Mouse (Mus musculus): ENCODE results near the gene Tmem233. TPM values are rescaled to one million over a fixed set of nuclear protein-coding genes. Genes with fewer than 3 reads are reported as not detected.

The Tmem233 gene
- total and polyA plus RNA-seq, 2 experiments: not detected

- H3K27me3 ChIP-seq (ENCODE audit: control insufficient read depth, insufficient read depth, low read length): no peaks in the 10 kb centered on the region
- 72% methylated on average over 14 of the region's 14 CpGs for WGBS
- H3K79me2 ChIP-seq (ENCODE audit: control insufficient read depth, insufficient read depth, low read length): peaks cover 6% of the 10 kb centered on the region; the same call in 1 of the 2 replicates
- peaks cover 13% of the 10 kb centered on the region for H3K4me1 ChIP-seq (ENCODE audit: control insufficient read depth, insufficient read depth, low read length)
- TF ChIP-seq POLR2A (IDR thresholded peaks at IDR 0.05; ENCODE audit: extremely low read depth, insufficient read depth, low read length) (no peak), CTCF (IDR thresholded peaks at IDR 0.05; ENCODE audit: low read depth, low read length) (no peak)
- no peak overlapping the region for H3K9ac ChIP-seq (ENCODE audit: low read depth, low read length)
- no peak overlapping the region for H3K27ac ChIP-seq (replicated peaks; ENCODE audit: insufficient read depth, low read depth, low read length)
- no peaks in the 10 kb centered on the region for H3K36me3 ChIP-seq (ENCODE audit: control insufficient read depth, insufficient read depth, low read length)
- H3K4me3 ChIP-seq (ENCODE audit: insufficient read depth, low read depth, low read length): no peak overlapping the region
- DNase-seq (ENCODE audit: extremely low read depth, low read depth, low spot score): no peak
Observed at GRCm38 (mm10) chr5:116026561-116026960, 56.5 kb downstream of the Tmem233 start.

GRCm38 (mm10) chr5:116026107-116026506, 56.9 kb downstream of the Tmem233 start:
- Histone ChIP-seq H3K4me1 (ENCODE audit: control insufficient read depth, insufficient read depth, low read length) (peaks cover 17% of the 10 kb centered on the region), H3K27me3 (ENCODE audit: control insufficient read depth, insufficient read depth, low read length) (no peaks in the 10 kb centered on the region), H3K36me3 (ENCODE audit: control insufficient read depth, insufficient read depth, low read length) (peaks cover 1% of the 10 kb centered on the region; the same call in 1 of the 2 replicates), H3K9ac (ENCODE audit: low read depth, low read length) (no peak overlapping the region), H3K79me2 (ENCODE audit: control insufficient read depth, insufficient read depth, low read length) (peaks cover 8% of the 10 kb centered on the region; the same call in 1 of the 2 replicates), H3K4me3 (ENCODE audit: insufficient read depth, low read depth, low read length) (no peak overlapping the region), H3K27ac (replicated peaks; ENCODE audit: insufficient read depth, low read depth, low read length) (no peak overlapping the region)
- no peak for TF ChIP-seq POLR2A (IDR thresholded peaks at IDR 0.05; ENCODE audit: extremely low read depth, insufficient read depth, low read length)
- 90% methylated on average over 5 of the region's 5 CpGs for WGBS
- no peak for DNase-seq (ENCODE audit: extremely low read depth, low read depth, low spot score)

GRCm38 (mm10) chr5:116024327-116024739, 58.7 kb downstream of the Tmem233 start, which contains the start of gene Prkab1:
Gene Prkab1, minus strand, starts transcription at chr5:116024508.
- TF ChIP-seq CTCF (IDR thresholded peaks at IDR 0.05; ENCODE audit: low read depth, low read length) (peak; percentile 66), POLR2A (IDR thresholded peaks at IDR 0.05; ENCODE audit: extremely low read depth, insufficient read depth, low read length) (peak; percentile 65)
- peaks cover 8% of the 10 kb centered on the region; the same call in 1 of the 2 replicates for H3K36me3 ChIP-seq (ENCODE audit: control insufficient read depth, insufficient read depth, low read length)
- under 1% methylated on average over 46 of the region's 46 CpGs for WGBS
- peak within 1 kb of the TSS; percentile 78 for H3K27ac ChIP-seq (replicated peaks; ENCODE audit: insufficient read depth, low read depth, low read length)
- H3K4me1 ChIP-seq (ENCODE audit: control insufficient read depth, insufficient read depth, low read length): peaks cover 32% of the 10 kb centered on the region
- H3K4me3 ChIP-seq (ENCODE audit: insufficient read depth, low read depth, low read length): peak within 1 kb of the TSS; percentile 82
- peak within 1 kb of the TSS; percentile 85 for H3K9ac ChIP-seq (ENCODE audit: low read depth, low read length)
- DNase-seq (ENCODE audit: extremely low read depth, low read depth, low spot score): peak; percentile 91
- peaks cover 8% of the 10 kb centered on the region; the same call in 1 of the 2 replicates for H3K79me2 ChIP-seq (ENCODE audit: control insufficient read depth, insufficient read depth, low read length)
- no peaks in the 10 kb centered on the region for H3K27me3 ChIP-seq (ENCODE audit: control insufficient read depth, insufficient read depth, low read length)

- peaks cover 37% of the 10 kb centered on the region for H3K4me1 ChIP-seq (ENCODE audit: control insufficient read depth, insufficient read depth, low read length)
Observed at GRCm38 (mm10) chr5:116023821-116024284, 59.2 kb downstream of the Tmem233 start.

GRCm38 (mm10) chr5:116023251-116023661, 59.8 kb downstream of the Tmem233 start:
- peak; percentile 95 for DNase-seq (ENCODE audit: extremely low read depth, low read depth, low spot score)
- H3K4me1 ChIP-seq (ENCODE audit: control insufficient read depth, insufficient read depth, low read length): peaks cover 37% of the 10 kb centered on the region

More at GRCm38 (mm10) chr5:116023821-116024284, 59.2 kb downstream of the Tmem233 start:
- Histone ChIP-seq H3K27ac (replicated peaks; ENCODE audit: insufficient read depth, low read depth, low read length) (peak overlapping the region; percentile 78), H3K36me3 (ENCODE audit: control insufficient read depth, insufficient read depth, low read length) (peaks cover 8% of the 10 kb centered on the region; the same call in 1 of the 2 replicates), H3K9ac (ENCODE audit: low read depth, low read length) (peak overlapping the region; percentile 85), H3K4me3 (ENCODE audit: insufficient read depth, low read depth, low read length) (peak overlapping the region; percentile 82), H3K27me3 (ENCODE audit: control insufficient read depth, insufficient read depth, low read length) (no peaks in the 10 kb centered on the region), H3K79me2 (ENCODE audit: control insufficient read depth, insufficient read depth, low read length) (peaks cover 8% of the 10 kb centered on the region; the same call in 1 of the 2 replicates)
- DNase-seq (ENCODE audit: extremely low read depth, low read depth, low spot score): no peak
- under 1% methylated on average over 28 of the region's 28 CpGs for WGBS
- TF ChIP-seq CTCF (IDR thresholded peaks at IDR 0.05; ENCODE audit: low read depth, low read length): no peak
- no peak for TF ChIP-seq POLR2A (IDR thresholded peaks at IDR 0.05; ENCODE audit: extremely low read depth, insufficient read depth, low read length)

DNA sequence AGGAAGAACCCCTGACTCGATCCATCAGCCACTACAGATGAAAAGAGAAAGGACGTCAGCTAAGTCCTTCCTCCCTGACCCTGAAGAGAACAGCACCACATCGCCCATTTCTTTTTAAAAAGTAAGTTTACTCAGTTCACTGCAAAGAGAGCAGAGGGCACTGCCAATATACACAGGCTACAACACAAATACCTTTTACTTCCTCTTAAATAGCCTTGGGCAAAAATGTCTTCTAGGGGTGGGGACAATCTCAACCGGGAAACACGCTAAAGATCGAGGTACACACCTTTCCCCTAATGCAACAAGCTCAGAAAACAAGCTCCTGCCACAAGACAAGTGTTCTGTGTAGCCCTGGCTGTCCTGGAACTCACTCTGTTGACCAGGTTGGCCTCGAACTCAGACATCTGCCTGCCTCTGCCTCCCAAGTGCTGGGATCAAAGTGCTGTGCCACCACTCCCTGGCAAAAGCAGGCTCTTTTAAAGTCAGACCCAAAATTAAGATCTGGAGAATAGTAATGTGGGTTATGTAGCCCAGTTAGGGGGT, 60.3 kb downstream of the Tmem233 start:
- WGBS: 18% methylated on average over 7 of the region's 7 CpGs
- Histone ChIP-seq H3K27ac (replicated peaks; ENCODE audit: insufficient read depth, low read depth, low read length) (peak overlapping the region; percentile 78), H3K36me3 (ENCODE audit: control insufficient read depth, insufficient read depth, low read length) (peaks cover 10% of the 10 kb centered on the region), H3K4me1 (ENCODE audit: control insufficient read depth, insufficient read depth, low read length) (peaks cover 37% of the 10 kb centered on the region), H3K4me3 (ENCODE audit: insufficient read depth, low read depth, low read length) (peak overlapping the region; percentile 82; the same call in 1 of the 2 replicates), H3K27me3 (ENCODE audit: control insufficient read depth, insufficient read depth, low read length) (no peaks in the 10 kb centered on the region), H3K79me2 (ENCODE audit: control insufficient read depth, insufficient read depth, low read length) (peaks cover 8% of the 10 kb centered on the region; the same call in 1 of the 2 replicates), H3K9ac (ENCODE audit: low read depth, low read length) (peak overlapping the region; percentile 58)
- TF ChIP-seq CTCF (IDR thresholded peaks at IDR 0.05; ENCODE audit: low read depth, low read length) (no peak), POLR2A (IDR thresholded peaks at IDR 0.05; ENCODE audit: extremely low read depth, insufficient read depth, low read length) (no peak)
- DNase-seq (ENCODE audit: extremely low read depth, low read depth, low spot score): peak; percentile 36

More at GRCm38 (mm10) chr5:116023251-116023661, 59.8 kb downstream of the Tmem233 start:
- TF ChIP-seq CTCF (IDR thresholded peaks at IDR 0.05; ENCODE audit: low read depth, low read length): no peak
- TF ChIP-seq POLR2A (IDR thresholded peaks at IDR 0.05; ENCODE audit: extremely low read depth, insufficient read depth, low read length): no peak
- H3K9ac ChIP-seq (ENCODE audit: low read depth, low read length): peak overlapping the region; percentile 85
- WGBS: 3% methylated on average over 8 of the region's 8 CpGs
- H3K79me2 ChIP-seq (ENCODE audit: control insufficient read depth, insufficient read depth, low read length): peaks cover 8% of the 10 kb centered on the region; the same call in 1 of the 2 replicates
- H3K27ac ChIP-seq (replicated peaks; ENCODE audit: insufficient read depth, low read depth, low read length): peak overlapping the region; percentile 78
- peak overlapping the region; percentile 82 for H3K4me3 ChIP-seq (ENCODE audit: insufficient read depth, low read depth, low read length)
- H3K27me3 ChIP-seq (ENCODE audit: control insufficient read depth, insufficient read depth, low read length): no peaks in the 10 kb centered on the region
- peaks cover 8% of the 10 kb centered on the region; the same call in 1 of the 2 replicates for H3K36me3 ChIP-seq (ENCODE audit: control insufficient read depth, insufficient read depth, low read length)

Measured in liver, adult 2 months (tissue).